Mouse (Mus musculus) lung, embryonic 16.5 days (tissue): ENCODE measurements around the gene Ctsh. TPM values are rescaled to one million over a fixed set of nuclear protein-coding genes. Genes with fewer than 3 reads are reported as not detected.
A peak's percentile ranks its signal among the peaks of the same experiment; 100 is the strongest.

Experiments used
- ATAC-seq: fragments of 200-750 bp; cut with Nextera tagmentation; 2 replicates; pipeline ENCODE4 v1.8.0; 2017; ENCODE audit warnings: low read depth, mild to moderate bottlenecking, moderate library complexity
- H3K27ac ChIP-seq: fragments of 300-500 bp; sonication (generic); 2 replicates; pipeline ENCODE4 v1.5.1; 2014; ENCODE audit warnings: mild to moderate bottlenecking, control low read depth, low read length
- H3K27me3 ChIP-seq: fragments of 300-500 bp; sonication (generic); 2 replicates; pipeline ENCODE4 v1.6.1; 2014; ENCODE audit warnings: low read depth, low read length, mixed read lengths; ENCODE audit not compliant: control insufficient read depth, insufficient read depth
- H3K36me3 ChIP-seq: fragments of 300-500 bp; sonication (generic); 2 replicates; pipeline ENCODE4 v1.6.1; 2014; ENCODE audit warnings: low read length; ENCODE audit not compliant: control insufficient read depth, insufficient read depth
- H3K4me1 ChIP-seq: fragments of 300-500 bp; sonication (generic); replicated peaks from 2 replicates; pipeline ENCODE4 v1.6.1; 2014; ENCODE audit warnings: low read length, mixed read lengths; ENCODE audit not compliant: control insufficient read depth, insufficient read depth
- H3K4me2 ChIP-seq: fragments of 300-500 bp; sonication (generic); 2 replicates; pipeline ENCODE4 v1.6.1; 2014; ENCODE audit warnings: low read depth, low read length, control low read depth
- H3K4me3 ChIP-seq: fragments of 300-500 bp; sonication (generic); 2 replicates; pipeline ENCODE4 v1.5.1; 2014; ENCODE audit warnings: mild to moderate bottlenecking, low read length, control low read depth
- H3K9ac ChIP-seq: fragments of 300-500 bp; sonication (generic); 2 replicates; pipeline ENCODE4 v1.6.1; 2014; ENCODE audit warnings: low read length, control low read depth
- H3K9me3 ChIP-seq: fragments of 300-500 bp; sonication (generic); 2 replicates; pipeline ENCODE4 v1.6.1; 2016; ENCODE audit warnings: low read length; ENCODE audit not compliant: control insufficient read depth
- WGBS: fragments of 180-500 bp; shearing (Covaris S2); extraction: QIAGEN DNeasy Blood & Tissue Kit; methylation state at CpG from one replicate; pipeline ENCODE4 v1.1.7; 2014; 5-methylcytosine and 5-hydroxymethylcytosine counted together
- polyA plus RNA-seq: library from polyadenylated mRNA; unstranded; fragments of >200 nt; fragmentation: Nextera tagmentation; extraction: Ambion mirVana; gene quantifications from 2 replicates; pipeline ENCODE4 v1.2.1, GENCODE M21; 2015

The Ctsh gene
- 831 and 1,077 TPM in 2 replicates for polyA plus RNA-seq

DNA sequence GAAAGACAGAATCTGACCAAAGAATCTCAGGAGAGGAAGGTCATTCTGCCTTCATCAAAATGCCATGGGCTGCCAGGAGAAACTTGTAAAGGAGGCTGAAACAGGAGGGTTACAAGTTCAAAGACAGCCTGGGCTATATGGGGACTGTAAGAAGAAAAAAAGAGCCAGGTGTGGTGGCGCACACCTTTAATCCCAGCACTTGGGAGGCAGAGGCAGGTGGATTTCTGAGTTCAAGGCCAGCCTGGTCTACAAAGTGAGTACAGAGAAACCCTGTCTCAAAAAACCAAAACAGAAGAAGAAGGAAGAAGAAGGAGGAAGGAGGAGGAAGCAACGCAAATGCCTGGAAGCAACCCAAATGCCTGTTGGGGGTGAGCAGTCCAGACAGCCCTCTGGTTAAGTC is at the start of gene Ctsh:
Gene Ctsh (plus strand): TSS at position 301 of the 400 bp plus-strand sequence.
- peak within 1 kb of the TSS; percentile 65 for H3K4me3 ChIP-seq
- H3K27me3 ChIP-seq = no peaks in the 10 kb centered on the region
- peak within 1 kb of the TSS; percentile 83 for H3K9ac ChIP-seq
- 0 out of 2 replicates have a peak, but pooled peaks cover 3% of the 10 kb centered on the region for H3K4me1 ChIP-seq
- H3K27ac ChIP-seq = peak within 1 kb of the TSS; percentile 81
- no peaks in the 10 kb centered on the region for H3K9me3 ChIP-seq
- ATAC-seq = no peak
- WGBS = 63% methylated on average over 2 of the region's 2 CpGs
- H3K36me3 ChIP-seq = no peaks in the 10 kb centered on the region
- H3K4me2 ChIP-seq = peak within 1 kb of the TSS; percentile 71

DNA sequence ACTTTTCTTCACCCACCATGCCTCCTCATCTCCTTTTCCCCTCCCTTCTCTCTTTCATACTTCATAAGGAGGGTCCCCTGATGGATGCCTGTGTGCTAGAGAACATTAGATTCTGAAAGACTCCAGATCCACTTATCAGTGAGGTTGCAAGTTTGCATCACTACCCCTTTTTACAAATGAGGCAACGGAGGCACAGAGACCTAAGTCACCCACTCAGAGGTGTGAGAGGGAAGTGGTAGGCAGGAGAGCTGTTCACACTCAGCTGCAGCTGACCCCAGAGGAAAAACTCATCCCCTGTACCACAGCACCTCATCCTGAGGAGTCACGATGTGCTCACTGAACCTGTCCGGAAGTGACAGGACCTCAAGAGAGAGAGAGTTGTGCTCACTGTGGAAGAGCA is 47.5 kb upstream of the Ctsh start:
- Histone ChIP-seq H3K27me3 (no peaks in the 10 kb centered on the region), H3K9ac (no peak overlapping the region), H3K9me3 (no peaks in the 10 kb centered on the region), H3K36me3 (no peaks in the 10 kb centered on the region), H3K4me1 (peaks cover 2% of the 10 kb centered on the region), H3K4me2 (no peak overlapping the region), H3K27ac (peak overlapping the region; percentile 67), H3K4me3 (no peak overlapping the region)
- 70% methylated on average over 3 of the region's 3 CpGs for WGBS
- ATAC-seq = no peak

DNA sequence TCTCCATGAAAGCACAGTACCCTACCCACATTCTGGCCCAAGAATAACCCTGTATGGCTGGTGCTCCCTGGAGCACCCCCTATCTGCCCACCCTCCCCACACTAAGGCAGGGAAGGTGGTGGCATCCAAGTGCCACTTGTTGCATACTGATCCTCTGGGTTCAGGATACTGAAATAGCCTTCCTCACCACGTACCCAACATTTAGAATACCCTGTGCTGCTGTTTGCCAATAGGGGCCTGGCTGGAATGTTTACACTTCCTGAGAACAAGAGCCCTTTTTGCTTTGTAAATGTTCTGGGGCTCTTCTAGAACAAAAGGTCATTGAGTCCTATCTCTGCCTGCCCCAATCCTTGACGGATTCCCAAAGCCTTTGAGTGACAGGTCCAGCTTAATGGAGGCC is 46.9 kb upstream of the Ctsh start:
- H3K36me3 ChIP-seq = no peaks in the 10 kb centered on the region
- WGBS = 22% methylated on average over 2 of the region's 2 CpGs

DNA sequence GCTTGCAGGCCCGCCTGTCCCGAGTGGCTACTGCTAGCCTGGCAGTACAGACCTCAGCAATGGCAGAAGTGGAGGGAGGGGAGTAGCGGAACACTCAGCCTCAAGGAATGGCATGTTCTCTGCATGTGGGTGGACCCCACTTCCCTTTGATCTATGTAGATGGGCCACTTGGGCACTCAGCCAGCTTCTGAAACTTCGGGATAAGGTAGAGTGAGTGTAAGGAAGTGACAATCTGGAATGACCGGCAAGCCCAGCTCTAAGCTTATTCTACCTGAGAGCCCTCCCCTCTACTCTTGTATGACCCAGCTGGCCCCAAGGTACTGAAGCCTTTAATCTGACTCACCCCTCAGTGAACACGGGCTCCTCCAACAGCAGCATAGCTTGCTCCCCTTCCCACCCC is 45.8 kb upstream of the Ctsh start:
- Histone ChIP-seq H3K9ac (no peak overlapping the region), H3K36me3 (no peaks in the 10 kb centered on the region), H3K27ac (peak overlapping the region; percentile 75), H3K27me3 (no peaks in the 10 kb centered on the region), H3K4me2 (no peak overlapping the region), H3K4me1 (peaks cover 2% of the 10 kb centered on the region), H3K9me3 (no peaks in the 10 kb centered on the region), H3K4me3 (no peak overlapping the region)
- WGBS = 47% methylated on average over 6 of the region's 6 CpGs
- ATAC-seq = peak; percentile 88

More for the DNA sequence above, 46.9 kb upstream of the Ctsh start:
- Histone ChIP-seq H3K4me1 (peaks cover 2% of the 10 kb centered on the region), H3K4me3 (no peak overlapping the region), H3K9me3 (no peaks in the 10 kb centered on the region), H3K27ac (peak overlapping the region; percentile 75), H3K27me3 (no peaks in the 10 kb centered on the region), H3K9ac (no peak overlapping the region), H3K4me2 (no peak overlapping the region)
- peak; percentile 67 for ATAC-seq

DNA sequence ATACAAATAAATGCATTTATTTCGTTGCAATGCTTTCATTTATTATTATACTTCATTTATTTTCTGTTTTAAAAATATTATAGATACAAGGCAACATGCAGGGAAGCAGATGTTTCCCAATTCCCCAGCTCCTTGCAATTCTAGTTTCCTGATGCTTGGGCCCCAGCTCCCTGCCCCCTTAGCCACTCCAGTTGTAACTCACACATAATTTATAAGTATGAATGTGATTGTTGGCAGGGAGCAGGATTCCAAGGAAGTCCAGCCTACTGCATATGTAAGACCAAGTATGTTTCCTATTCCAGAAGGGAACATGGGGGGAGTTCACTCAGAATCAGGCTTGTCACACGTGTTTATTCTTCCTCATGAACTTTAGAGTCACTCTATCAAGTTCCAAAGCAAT is 42.1 kb upstream of the Ctsh start:
- H3K4me1 ChIP-seq = no peaks in the 10 kb centered on the region; the same call in 1 of the 2 replicates
- WGBS = 30% methylated on average over 2 of the region's 2 CpGs

DNA sequence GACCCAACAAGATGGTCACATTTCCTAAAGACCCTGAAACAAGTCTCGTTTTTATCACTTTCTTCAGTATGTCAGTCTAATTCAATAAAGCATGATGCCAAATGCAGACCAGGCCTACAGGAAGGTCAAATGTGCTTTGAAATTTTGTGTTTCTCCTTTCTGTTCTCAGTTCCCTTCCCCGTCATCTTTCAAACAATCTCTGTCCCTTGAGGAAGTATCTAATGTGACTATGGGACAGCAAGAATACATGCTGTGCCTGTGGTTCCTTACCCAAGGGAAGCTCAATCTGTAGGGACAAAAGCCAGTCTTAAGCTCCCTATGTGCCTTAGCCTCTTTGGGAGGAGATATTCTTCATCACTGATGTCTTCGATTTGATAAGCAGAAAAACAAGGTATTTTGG is 39.3 kb upstream of the Ctsh start:
- Histone ChIP-seq H3K4me3 (no peak overlapping the region), H3K4me2 (no peak overlapping the region), H3K4me1 (no peaks in the 10 kb centered on the region; the same call in 1 of the 2 replicates), H3K9ac (no peak overlapping the region), H3K27ac (no peak overlapping the region), H3K9me3 (no peaks in the 10 kb centered on the region), H3K36me3 (no peaks in the 10 kb centered on the region), H3K27me3 (no peaks in the 10 kb centered on the region)
- ATAC-seq = no peak
- 91% methylated on average over 3 of the region's 3 CpGs for WGBS

More for the DNA sequence above, 42.1 kb upstream of the Ctsh start:
- Histone ChIP-seq H3K27me3 (no peaks in the 10 kb centered on the region), H3K4me3 (no peak overlapping the region), H3K9ac (no peak overlapping the region), H3K36me3 (no peaks in the 10 kb centered on the region), H3K27ac (no peak overlapping the region), H3K4me2 (no peak overlapping the region), H3K9me3 (no peaks in the 10 kb centered on the region)
- peak; percentile 41; the same call in 1 of the 2 replicates for ATAC-seq

DNA sequence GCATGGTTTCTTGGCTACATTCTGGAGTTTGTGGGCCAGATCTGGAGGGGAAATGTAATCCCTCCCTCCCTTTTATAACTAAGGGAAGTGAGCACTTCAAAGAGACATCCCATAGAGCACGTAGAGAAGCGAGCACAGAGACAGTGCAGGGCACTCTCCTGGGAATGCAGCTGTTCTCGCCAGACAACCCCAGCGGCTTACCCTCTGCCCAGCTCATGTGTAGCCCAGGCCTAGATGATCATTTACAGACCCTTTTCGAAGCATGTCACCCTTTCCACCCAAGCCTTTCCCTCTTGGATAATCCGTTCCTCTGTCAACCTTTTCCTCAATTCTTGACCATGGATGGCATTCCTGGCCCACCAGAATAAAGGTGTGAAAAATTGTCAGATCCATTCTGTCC is 37.7 kb upstream of the Ctsh start:
- no peaks in the 10 kb centered on the region; the same call in 1 of the 2 replicates for H3K4me1 ChIP-seq
- no peak overlapping the region for H3K4me3 ChIP-seq
- H3K9ac ChIP-seq = no peak overlapping the region
- H3K27ac ChIP-seq = no peak overlapping the region
- H3K9me3 ChIP-seq = no peaks in the 10 kb centered on the region
- no peak for ATAC-seq
- no peaks in the 10 kb centered on the region for H3K27me3 ChIP-seq
- no peak overlapping the region for H3K4me2 ChIP-seq
- H3K36me3 ChIP-seq = no peaks in the 10 kb centered on the region
- 83% methylated on average over 6 of the region's 6 CpGs for WGBS

DNA sequence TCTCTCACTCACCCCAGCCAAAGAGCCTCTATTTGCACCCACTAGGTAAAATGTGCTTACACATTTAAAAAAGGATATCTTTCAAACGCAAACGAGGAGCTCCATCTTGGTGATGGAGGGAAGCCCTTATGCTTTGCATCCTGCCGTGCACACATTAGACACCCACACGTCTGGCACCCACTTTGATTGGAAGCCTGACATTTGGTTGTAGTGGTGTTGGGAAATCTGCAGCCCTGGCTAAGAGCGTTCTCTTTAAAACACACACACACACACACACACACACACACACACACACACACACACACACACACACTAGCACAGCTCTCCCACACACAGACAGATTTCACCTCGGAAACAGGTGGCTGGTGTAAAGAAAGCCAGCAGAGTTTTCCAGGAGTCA is 33.1 kb upstream of the Ctsh start:
- no peaks in the 10 kb centered on the region for H3K36me3 ChIP-seq
- H3K27ac ChIP-seq = no peak overlapping the region
- no peak for ATAC-seq
- 68% methylated on average over 6 of the region's 6 CpGs for WGBS
- no peaks in the 10 kb centered on the region for H3K4me1 ChIP-seq
- H3K9ac ChIP-seq = no peak overlapping the region
- no peak overlapping the region for H3K4me3 ChIP-seq
- no peaks in the 10 kb centered on the region for H3K27me3 ChIP-seq
- H3K9me3 ChIP-seq = no peaks in the 10 kb centered on the region
- no peak overlapping the region for H3K4me2 ChIP-seq

DNA sequence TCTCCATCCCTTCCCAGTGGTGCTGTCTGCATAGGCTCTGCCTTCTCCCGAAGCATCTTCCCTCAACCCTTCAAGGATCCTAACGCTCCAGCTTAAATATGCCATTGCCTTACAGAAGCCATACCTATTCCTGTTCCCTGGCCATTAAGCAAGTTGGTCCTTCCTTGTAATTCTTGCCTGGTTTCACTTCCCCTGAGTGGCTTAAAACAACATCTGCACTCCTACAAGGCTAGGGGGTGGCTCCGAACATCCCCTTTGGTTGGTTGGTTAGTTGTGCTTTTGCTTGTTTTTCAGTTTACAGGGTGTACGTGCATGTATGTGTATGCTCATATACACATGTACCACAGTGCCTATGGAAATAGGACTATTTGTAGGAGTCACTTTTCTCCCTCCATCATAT is 32.5 kb upstream of the Ctsh start:
- no peak overlapping the region for H3K4me2 ChIP-seq
- no peaks in the 10 kb centered on the region for H3K36me3 ChIP-seq
- H3K4me1 ChIP-seq = no peaks in the 10 kb centered on the region
- H3K27ac ChIP-seq = no peak overlapping the region
- H3K9ac ChIP-seq = no peak overlapping the region
- H3K4me3 ChIP-seq = no peak overlapping the region
- H3K27me3 ChIP-seq = no peaks in the 10 kb centered on the region
- 89% methylated on average over 4 of the region's 4 CpGs for WGBS
- no peaks in the 10 kb centered on the region for H3K9me3 ChIP-seq
- ATAC-seq = no peak

DNA sequence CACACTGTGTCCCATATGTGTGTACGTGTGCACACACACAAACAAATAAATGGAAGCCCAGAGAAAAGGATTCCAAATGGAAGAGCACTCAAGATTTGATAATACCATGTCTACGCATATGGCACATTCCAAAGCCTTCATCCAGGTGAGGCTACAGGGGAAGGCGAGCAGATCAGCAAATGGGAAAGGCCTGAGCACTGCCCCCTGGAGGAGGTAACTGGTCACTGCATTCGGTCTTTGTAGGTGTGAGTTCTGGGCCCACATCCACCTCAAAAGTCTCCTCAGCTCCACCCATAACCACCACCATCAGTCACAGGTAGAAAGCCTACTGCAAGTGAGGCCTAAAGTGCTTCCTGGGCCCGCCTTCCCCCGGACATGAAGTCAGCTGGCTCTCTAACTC is 26.2 kb upstream of the Ctsh start:
- Histone ChIP-seq H3K4me3 (no peak overlapping the region), H3K9ac (no peak overlapping the region), H3K27me3 (no peaks in the 10 kb centered on the region), H3K9me3 (no peaks in the 10 kb centered on the region), H3K36me3 (no peaks in the 10 kb centered on the region), H3K4me1 (no peaks in the 10 kb centered on the region), H3K27ac (no peak overlapping the region), H3K4me2 (no peak overlapping the region)
- WGBS = 85% methylated on average over 6 of the region's 6 CpGs
- no peak for ATAC-seq
